Mouse (Mus musculus): ENCODE data around the gene Lrrc28.
"Not testable (repeated sequence)": the region's sequence is repeated elsewhere in the genome, so short reads cannot be mapped to it uniquely, and the experiment has no call there.

The Lrrc28 gene

DNA sequence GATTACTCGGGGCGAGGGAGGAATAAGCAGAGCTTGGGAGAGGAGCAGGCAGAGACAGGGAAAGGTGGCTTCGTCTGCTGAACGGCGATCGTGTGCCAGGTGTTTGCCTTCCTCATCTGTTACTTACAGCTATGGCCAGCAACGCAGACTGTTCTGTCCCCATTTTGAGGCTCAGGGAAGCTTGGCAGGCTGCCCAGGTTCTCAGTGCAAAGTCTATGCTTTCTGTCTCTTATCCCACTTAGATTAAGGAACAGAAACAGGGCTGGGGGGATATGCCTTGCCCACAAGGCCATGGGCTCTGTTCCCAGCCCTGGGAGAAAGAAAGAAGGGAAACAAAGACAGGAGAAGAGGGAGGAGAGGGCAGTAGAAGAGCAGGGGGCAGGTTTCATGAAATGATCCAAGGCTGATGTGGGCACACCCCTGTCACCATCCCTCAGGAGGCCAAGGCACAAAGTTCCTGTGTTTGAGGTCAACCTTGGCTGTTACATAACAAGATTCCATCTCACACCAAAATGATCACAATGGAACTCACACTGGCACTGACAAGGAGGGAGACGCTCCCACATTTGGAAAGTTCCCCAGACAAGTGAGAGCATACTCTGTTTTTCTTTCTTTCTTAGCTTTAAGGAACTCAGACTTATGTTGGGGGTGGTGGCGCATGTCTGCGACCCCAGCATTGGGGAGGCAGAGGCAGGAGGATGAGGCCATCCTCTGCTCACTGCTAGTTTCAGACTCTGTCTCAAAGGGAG is 116.8 kb downstream of the Lrrc28 start:
- peak; percentile 80 to 91 for DNase-seq

GRCm38 (mm10) chr7:67525886-67526580 is 119.0 kb downstream of the Lrrc28 start:
- DNase-seq: no peak

GRCm38 (mm10) chr7:67524069-67524468 is 121.0 kb downstream of the Lrrc28 start:
- DNase-seq: not testable (repeated sequence)

- DNase-seq: no peak
Observed at GRCm38 (mm10) chr7:67523400-67523799, 121.7 kb downstream of the Lrrc28 start.

DNA sequence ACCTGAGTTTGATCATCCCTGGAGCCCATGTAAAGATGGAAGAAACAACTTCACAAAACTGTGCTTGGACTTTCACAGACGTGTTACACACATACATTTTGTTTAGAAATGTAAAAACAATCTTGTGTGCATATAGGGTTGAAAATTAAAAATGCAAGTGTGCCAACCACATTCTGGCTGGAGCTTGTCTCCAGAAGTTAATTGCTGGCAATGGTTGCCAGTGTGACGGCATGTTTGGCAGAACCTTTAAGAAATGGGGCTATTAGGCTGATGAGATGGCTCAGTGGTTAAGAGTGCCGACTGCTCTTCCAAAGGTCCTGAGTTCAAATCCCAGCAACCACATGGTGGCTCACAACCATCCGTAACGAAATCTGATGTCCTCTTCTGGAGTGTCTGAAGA is 123.3 kb downstream of the Lrrc28 start:
- DNase-seq: not testable (repeated sequence)

GRCm38 (mm10) chr7:67520959-67521358 is 124.1 kb downstream of the Lrrc28 start:
- DNase-seq: peak; percentile 17 to 55

- DNase-seq: no peak
Observed at GRCm38 (mm10) chr7:67520001-67520400, 125.1 kb downstream of the Lrrc28 start.

DNA sequence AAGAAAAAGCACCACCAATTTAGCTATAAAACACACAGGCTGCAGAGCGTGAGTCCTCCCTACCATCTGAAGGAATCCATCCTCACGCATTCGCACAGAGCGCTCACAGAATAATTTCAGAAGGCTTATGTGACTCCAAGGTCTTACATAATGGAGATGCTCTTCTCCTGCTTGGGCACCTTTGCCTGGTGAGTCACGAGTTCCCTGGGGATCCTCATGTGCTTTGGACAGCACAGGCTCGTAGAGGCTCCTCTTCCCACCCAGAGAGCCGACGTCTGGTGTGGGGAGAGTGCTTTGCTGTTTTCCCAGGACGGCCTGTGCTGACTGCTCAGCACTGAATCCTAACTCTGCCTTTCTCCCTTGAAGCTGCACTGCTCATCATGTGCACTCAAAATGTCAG is 129.4 kb downstream of the Lrrc28 start:
- DNase-seq: peak; percentile 27 to 38

GRCm38 (mm10) chr7:67514893-67515292 is 130.2 kb downstream of the Lrrc28 start:
- peak; percentile 85 to 90 for DNase-seq

GRCm38 (mm10) chr7:67514380-67514779 is 130.7 kb downstream of the Lrrc28 start:
- peak; percentile 27 to 38 for DNase-seq

- DNase-seq: no peak
Observed at GRCm38 (mm10) chr7:67513656-67514055, 131.4 kb downstream of the Lrrc28 start.

DNA sequence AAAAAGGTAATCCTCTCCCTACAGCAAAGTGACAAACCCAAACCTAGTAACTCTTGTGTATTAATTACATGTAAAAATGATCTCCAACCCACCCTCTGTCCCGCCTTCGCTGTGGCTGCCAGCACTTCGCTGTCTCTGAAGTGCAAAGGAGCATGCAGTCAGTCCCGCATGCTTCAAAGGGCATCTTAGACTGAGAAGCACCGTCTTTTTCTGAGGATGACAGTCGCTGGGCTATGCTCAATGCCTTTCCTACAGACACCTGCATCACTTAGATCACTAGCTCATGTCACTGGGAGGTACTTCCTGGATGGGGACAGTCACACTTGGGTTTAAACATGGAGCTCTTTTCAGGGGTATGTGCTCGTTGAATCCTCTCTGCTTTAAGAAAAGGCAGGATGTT is 133.5 kb downstream of the Lrrc28 start:
- DNase-seq: no peak

DNA sequence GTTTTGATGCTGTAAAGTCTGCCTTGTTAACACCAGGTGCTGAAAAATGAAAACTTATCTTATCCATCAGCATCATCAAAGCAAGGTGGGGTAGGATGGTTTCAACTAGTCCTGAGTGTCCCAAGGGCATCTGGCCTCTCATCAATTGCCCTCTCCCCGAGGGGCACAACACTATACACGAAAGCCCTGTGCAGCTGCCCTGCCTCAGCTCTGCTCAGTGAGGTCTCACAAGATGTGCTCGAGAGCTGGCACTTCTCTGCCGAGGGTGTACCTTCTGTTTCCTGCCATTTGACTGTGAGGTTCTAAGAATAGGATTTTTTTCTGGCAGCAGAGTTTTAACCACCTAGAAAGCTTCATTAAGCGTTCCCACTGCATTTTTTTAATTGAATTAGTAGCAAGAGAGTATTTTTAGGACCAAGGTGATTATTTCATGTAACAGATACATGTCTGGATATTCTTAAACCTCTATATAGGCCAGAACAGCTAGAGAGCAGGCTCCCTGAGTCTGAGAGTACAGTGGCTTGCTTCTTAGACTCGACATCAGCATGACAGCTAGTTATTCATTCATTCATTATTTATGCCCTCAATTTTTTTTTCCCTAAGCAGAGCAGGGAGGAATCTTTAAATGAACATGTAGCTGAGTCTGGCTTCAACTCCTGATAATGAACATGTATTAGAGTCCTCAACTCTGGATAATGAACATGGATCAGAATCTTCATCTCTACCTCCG is 141.6 kb downstream of the Lrrc28 start:
- peak in 1 of 2 experiments; percentile 9 for DNase-seq

GRCm38 (mm10) chr7:67502631-67503030 is 142.4 kb downstream of the Lrrc28 start:
- no peak for DNase-seq

- DNase-seq: no peak
Observed at GRCm38 (mm10) chr7:67500878-67501277, 144.2 kb downstream of the Lrrc28 start.

- DNase-seq: no peak
Observed at GRCm38 (mm10) chr7:67500076-67500828, 144.8 kb downstream of the Lrrc28 start.

DNA sequence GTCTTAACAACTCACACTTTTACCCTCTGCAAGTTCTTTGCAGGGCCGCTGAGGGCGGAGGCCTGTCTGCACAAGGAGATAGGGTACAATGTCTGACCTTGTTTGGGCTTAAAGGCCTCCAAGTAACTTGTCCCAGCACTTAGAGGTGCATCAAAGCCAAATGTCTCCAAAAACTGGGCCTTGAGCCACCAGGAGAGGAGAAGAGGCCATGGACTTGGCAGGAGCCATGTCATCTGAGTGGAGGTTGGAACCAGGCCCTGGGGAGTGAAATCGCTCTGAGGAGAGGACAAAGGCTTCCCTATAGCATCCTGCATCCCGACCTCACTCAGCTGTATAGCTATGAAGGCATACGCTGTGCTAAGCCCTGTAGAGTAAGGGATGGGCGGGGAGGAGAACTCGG is 145.6 kb downstream of the Lrrc28 start:
- no peak for DNase-seq

DNA sequence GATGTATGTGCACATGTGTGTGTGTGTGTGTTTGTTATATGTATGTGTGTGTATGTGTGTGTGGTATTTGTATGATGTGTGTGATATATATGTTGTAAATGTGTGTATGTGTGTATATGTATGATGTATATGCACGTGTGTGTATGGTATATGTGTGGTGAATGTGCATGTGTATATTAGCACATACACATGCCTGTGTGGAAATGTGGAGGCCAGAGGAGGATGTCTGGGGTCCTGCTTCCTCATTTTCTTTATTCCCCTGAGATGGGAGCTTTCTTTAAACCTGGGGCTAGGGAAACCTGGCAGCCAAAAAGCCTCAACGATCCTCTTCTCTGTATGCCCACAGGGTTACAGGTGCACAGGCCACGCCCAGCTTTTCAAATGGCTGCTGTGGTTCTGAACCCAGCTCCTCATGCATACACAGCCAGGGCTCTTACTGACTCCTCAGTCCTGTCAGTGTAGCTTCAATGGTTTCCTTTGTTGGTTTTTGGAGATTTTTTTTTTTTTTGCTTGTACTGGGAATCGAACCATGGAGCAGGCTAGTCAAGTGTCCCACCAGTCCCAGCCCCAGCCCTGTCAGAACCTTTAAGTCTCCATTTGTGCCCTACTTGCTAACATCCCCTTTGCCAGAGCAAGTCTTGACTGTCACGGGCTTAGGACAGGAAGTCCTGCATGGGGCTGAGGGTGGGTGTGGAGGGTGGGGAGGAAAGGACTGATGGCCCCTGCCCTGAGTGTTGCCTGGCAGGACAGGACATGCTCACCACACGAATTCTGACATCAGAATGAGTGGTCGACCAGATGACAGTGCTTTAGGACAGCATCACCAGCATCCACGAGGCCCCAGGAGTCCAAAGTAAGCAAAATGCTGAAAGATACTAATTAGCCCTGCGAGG is 151.0 kb downstream of the Lrrc28 start:
- no peak for DNase-seq

DNA sequence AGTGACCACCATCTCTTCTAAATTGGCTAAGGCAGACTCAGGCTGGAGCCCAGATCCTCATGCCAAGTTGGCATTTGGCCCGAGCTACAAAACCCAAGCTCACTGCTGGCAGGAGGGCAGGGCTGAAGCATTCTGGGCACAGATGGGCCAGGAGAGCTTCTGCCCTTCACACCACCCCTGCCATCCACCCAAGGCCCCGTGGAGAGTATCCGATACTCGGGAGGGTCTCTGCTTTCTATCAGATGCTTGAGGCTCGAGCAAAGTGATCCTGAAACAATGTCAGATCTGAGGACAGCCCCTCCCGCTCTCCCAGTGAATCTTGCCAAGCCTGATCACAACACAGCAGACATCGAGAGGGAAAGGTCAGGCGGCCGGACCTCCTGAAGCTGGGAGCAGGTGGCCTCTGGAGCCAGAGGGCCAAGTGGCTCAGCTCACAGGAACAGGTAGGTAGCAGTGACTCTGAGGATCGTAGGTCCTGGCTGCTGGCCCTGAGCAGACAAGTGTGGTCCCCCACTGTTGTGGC is 157.1 kb downstream of the Lrrc28 start:
- peak; percentile 48 to 72 for DNase-seq

DNA sequence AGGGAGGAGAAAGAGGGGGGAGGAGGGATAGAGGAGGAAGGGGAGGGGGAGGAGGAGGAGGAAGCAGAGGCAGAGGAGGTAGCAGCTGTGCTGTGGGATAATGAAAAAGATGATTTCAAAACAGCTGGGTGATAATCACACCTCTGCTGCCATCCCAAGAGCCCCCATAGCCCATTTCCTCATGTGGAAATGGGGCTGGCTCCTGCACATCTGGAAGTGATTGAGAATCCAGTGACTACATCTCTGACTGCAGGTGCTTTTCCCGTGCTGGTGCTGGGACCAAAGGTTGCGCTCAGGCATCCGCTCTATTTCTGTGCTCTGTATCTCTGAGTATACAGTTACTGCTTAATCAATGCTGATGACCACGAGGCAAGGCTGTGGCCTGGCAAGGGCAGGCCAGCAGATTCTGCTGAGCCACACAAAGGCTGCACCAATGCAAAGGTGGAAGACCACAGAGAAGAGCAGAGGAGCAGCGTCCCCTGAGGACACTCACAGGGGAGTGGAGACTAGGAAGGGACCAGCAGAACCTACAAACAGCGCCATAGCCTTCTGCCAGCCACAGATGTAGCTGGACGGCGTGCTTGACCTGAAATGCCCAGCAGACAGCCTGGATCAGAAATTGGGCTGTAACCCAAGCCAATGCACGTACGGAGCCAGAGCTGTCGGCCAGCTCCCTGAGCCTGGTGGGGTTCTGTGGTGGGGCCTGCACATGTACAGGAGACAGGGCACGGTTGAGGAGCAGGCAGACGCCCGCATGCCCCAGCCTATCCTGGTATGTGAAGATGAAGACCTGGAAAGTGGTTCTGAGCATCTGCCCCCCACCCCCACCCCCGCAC is 157.9 kb downstream of the Lrrc28 start:
- no peak for DNase-seq

- no peak for DNase-seq
Observed at GRCm38 (mm10) chr7:67486417-67486816, 158.7 kb downstream of the Lrrc28 start.
